Mouse (Mus musculus) G1E (cell line): Measurements from ENCODE around the gene Efcab7. TPM values are rescaled to one million over a fixed set of nuclear protein-coding genes. Genes with fewer than 3 reads are reported as not detected.

Experiments
- ATAC-seq: 2 replicates; pipeline ENCODE4 v1.8.0; 2016; ENCODE audit warnings: mild to moderate bottlenecking; ENCODE audit not compliant: insufficient number of reproducible peaks, poor library complexity, low FRiP score, severe bottlenecking; ENCODE audit errors: extremely low read depth
- DNase-seq: peaks from one replicate; pipeline ENCODE4 v3.0.0; 2012; ENCODE audit warnings: low spot score
- H3K27me3 ChIP-seq: 2 replicates; pipeline ENCODE4 v1.6.1; 2012; ENCODE audit warnings: mild to moderate bottlenecking, low read length, inconsistent platforms; ENCODE audit not compliant: insufficient read depth
- H3K36me3 ChIP-seq: replicated peaks from 2 replicates; pipeline ENCODE3; 2012; ENCODE audit warnings: mild to moderate bottlenecking, inconsistent platforms
- H3K4me1 ChIP-seq: 2 replicates; pipeline ENCODE4 v1.6.1; 2012; ENCODE audit warnings: low read depth, low read length, inconsistent platforms, mixed read lengths; ENCODE audit not compliant: insufficient read depth
- H3K4me3 ChIP-seq: 2 replicates; pipeline ENCODE4 v1.5.1; 2012; ENCODE audit warnings: low read depth, mild to moderate bottlenecking, inconsistent platforms, low read length, moderate library complexity, mixed read lengths
- H3K9me3 ChIP-seq: replicated peaks from 2 replicates; pipeline ENCODE4 v1.6.1; 2012; ENCODE audit warnings: inconsistent platforms
- CTCF ChIP-seq: IDR thresholded peaks from 2 replicates; pipeline ENCODE4 v1.5.1; 2012; ENCODE audit warnings: low read depth, low read length, inconsistent platforms, mixed read lengths
- GATA1 ChIP-seq: IDR thresholded peaks from 2 replicates; pipeline ENCODE4 v1.6.1; 2012; ENCODE audit warnings: borderline replicate concordance, low read length, inconsistent platforms, mixed read lengths
- GATA2 ChIP-seq: IDR thresholded peaks from 2 replicates; pipeline ENCODE4 v1.6.1; 2012; ENCODE audit warnings: low read depth, low read length, inconsistent platforms, borderline replicate concordance
- POLR2AphosphoS5 ChIP-seq: IDR thresholded peaks from 2 replicates; pipeline ENCODE4 v1.6.1; 2012; ENCODE audit warnings: low read depth, low read length, inconsistent platforms; ENCODE audit not compliant: insufficient replicate concordance
- TAL1 ChIP-seq: conservative IDR thresholded peaks from 2 replicates; pipeline ENCODE4 v1.6.1; 2012; ENCODE audit warnings: low read depth, low read length, inconsistent platforms, mixed read lengths
- polyA plus RNA-seq: library from polyadenylated mRNA; stranded (reverse); fragments of >175 nt; gene quantifications from 2 replicates; pipeline ENCODE4 v1.2.3, GENCODE M21; 2012
- total RNA-seq, 2 experiments: library from RNA; stranded (forward) in 1 of 2; stranded (reverse) in 1 of 2; fragments of 200-1000 nt in 1 of 2; fragments of >200 nt in 1 of 2; fragmentation: Nextera tagmentation in 1 of 2; gene quantifications; 2 replicates each; pipeline ENCODE4 v1.2.3; 2014 to 2017

Efcab7 gene
- total and polyA plus RNA-seq, 3 experiments, result 1.5 to 21.1 (median 21.0) TPM

DNA sequence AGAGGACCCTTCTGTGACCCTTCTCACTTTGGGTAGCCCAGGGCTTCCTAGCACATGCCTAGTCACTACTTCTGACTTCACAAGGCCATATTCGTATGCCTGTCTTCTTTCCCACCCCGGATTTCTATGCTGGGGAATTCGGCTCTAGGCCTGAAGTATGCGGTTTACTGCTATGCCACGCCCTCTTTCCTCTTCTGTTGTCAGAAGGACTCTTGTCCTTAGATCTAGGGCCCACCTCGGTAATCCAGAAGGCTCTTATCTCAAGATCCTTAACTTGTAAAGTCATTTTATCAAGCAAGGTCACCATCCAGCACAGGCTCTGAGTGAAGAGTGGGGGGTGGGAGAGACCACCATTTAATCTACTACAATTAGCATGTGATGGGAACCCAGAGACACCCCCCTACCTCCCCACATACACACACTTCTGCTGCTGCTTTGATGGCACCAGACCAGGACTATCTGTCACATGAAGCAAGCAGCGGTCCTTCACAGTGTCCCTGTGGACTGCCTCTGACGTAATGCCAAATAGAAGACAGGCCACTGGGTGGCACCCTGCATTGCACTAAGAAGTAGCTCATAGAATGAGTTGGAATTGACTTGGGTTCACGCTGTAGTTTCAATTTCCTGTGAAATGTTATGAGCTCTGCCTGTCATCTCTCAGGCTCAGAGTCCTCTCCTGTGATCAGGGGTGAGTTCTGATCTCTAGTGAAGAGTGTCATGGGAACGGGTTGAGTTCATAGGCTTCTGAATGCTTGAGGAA lies 112.8 kb downstream of the Efcab7 start:
- peaks cover 97% of the 10 kb centered on the region for H3K36me3 ChIP-seq
- TF ChIP-seq GATA2, result no peak
- no peak for TF ChIP-seq GATA1
- no peak for TF ChIP-seq TAL1
- no peak for TF ChIP-seq CTCF
- no peak for TF ChIP-seq POLR2AphosphoS5
- H3K4me1 ChIP-seq, result peaks cover 67% of the 10 kb centered on the region
- ATAC-seq (peak; percentile 69), DNase-seq (peak; percentile 16)
- no peaks in the 10 kb centered on the region for H3K9me3 ChIP-seq
- H3K27me3 ChIP-seq, result no peaks in the 10 kb centered on the region
- no peak overlapping the region for H3K4me3 ChIP-seq

DNA sequence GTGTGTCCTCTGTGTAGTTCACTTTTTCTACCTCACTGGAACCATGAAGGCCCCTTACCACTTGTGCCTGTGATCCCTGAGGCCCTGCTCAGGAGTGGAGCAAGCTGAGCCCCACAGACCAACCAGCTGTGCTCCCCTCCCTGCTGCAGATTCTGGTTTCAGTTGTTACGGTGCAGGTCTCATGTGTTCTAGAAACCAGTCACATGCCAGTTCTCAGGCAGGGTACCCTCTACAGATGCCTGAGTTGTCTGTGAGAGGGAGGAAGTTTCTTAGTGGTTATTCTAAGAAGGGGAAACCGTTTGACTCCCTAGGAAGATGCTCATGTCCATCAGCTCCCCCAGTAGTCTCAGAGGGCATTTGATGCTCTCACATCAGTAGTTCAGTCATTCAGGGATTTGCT lies 115.6 kb downstream of the Efcab7 start:
- TF ChIP-seq CTCF, result no peak
- TF ChIP-seq TAL1, result no peak
- TF ChIP-seq POLR2AphosphoS5, result no peak
- no peak for TF ChIP-seq GATA2
- TF ChIP-seq GATA1, result no peak
- Histone ChIP-seq H3K4me1 (peaks cover 66% of the 10 kb centered on the region), H3K9me3 (no peaks in the 10 kb centered on the region), H3K27me3 (no peaks in the 10 kb centered on the region), H3K4me3 (no peak overlapping the region), H3K36me3 (peaks cover 83% of the 10 kb centered on the region)
- ATAC-seq, result no peak
- no peak for DNase-seq

DNA sequence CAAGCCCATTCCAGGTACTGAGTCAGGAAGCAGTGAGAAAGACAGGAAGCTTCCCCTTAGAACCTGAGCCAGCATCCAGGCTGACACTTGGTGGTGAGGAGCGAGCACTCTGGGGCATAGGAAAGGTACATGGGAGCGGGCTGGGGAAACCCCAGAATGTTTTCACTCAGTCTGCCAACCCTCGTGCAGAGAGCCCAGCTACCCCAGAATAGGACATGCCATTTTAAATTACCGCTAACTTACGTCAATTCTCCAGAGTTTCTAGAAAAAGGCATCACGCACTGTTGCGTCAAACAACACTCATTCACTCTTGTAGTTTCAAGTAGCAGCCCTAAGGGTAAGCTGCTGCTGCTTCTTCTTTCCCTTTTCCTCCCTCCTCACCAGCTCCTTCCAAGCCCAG lies 116.0 kb downstream of the Efcab7 start:
- no peak for TF ChIP-seq POLR2AphosphoS5
- no peak for TF ChIP-seq GATA1
- no peak for TF ChIP-seq CTCF
- TF ChIP-seq GATA2, result no peak
- no peak for TF ChIP-seq TAL1
- Histone ChIP-seq H3K9me3 (no peaks in the 10 kb centered on the region), H3K36me3 (peaks cover 79% of the 10 kb centered on the region), H3K27me3 (no peaks in the 10 kb centered on the region), H3K4me1 (peaks cover 64% of the 10 kb centered on the region), H3K4me3 (no peak overlapping the region)
- ATAC-seq (no peak), DNase-seq (no peak)

DNA sequence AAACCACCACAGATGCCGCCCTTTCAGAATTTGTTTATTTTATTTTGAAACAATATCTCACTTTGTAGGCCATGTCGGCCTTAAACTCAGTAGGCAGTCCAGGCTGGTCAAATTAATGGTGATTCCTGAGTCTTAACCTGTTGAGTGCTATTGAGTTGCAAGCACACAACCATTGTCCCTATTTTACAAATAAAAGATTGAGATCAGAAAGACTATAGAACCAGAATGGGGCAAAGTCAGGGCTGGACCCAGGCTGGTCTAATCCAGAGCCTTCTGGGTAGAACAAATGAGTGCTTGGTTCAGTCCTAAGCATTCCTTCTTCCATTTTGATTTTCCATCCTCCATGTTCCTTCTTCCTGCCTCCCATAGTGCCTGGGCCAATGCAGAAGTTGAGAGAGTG lies 117.5 kb downstream of the Efcab7 start:
- Histone ChIP-seq H3K4me3 (no peak overlapping the region), H3K9me3 (no peaks in the 10 kb centered on the region), H3K4me1 (peaks cover 49% of the 10 kb centered on the region), H3K27me3 (no peaks in the 10 kb centered on the region), H3K36me3 (peaks cover 79% of the 10 kb centered on the region)
- TF ChIP-seq POLR2AphosphoS5 (no peak), GATA2 (no peak), TAL1 (no peak), CTCF (no peak), GATA1 (no peak)
- DNase-seq (no peak), ATAC-seq (no peak)

DNA sequence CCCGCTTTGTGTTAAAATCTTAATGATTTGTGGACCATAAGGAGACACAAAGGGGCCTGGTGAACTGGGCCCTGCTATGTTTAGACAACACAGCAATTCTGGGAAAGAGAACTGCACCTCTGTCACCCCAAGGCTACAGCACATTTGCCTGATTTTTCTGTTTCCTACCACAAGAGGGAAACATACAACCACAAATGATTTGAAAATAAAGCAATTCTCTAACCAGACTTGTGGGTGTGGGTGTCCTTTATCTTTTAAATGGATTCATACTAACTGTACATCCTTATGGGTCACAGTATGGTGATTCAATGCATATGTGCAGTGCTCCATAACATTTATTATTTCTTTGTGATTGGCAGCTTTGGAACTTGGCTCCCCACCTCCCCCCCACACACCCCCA lies 118.2 kb downstream of the Efcab7 start:
- no peaks in the 10 kb centered on the region for H3K9me3 ChIP-seq
- peaks cover 78% of the 10 kb centered on the region for H3K36me3 ChIP-seq
- H3K27me3 ChIP-seq, result no peaks in the 10 kb centered on the region
- DNase-seq, result peak; percentile 9
- TF ChIP-seq GATA2, result no peak
- no peak for TF ChIP-seq CTCF
- TF ChIP-seq TAL1, result no peak
- no peak for TF ChIP-seq POLR2AphosphoS5
- no peak for TF ChIP-seq GATA1
- H3K4me3 ChIP-seq, result no peak overlapping the region
- H3K4me1 ChIP-seq, result peaks cover 42% of the 10 kb centered on the region
- peak; percentile 25; the same call in 1 of the 2 replicates for ATAC-seq

DNA sequence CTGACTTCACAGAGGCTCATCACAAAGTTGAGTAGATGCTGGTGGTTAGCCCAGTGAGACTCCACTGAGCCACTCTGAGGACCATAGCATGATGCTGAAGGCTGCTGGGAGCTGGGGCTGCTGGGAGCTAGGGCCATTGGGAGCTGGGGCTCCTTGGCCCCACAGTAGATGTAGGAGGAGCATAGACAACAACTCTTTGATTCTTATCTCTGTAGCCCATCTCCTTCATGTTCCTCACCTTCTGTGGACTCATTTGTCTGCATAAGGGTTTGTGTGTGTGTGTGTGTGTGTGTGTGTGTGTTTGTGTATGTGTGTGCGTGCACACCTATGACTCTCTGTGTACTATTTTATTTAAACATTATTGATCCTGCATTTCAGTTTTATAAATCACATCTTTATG lies 118.9 kb downstream of the Efcab7 start:
- H3K27me3 ChIP-seq, result no peaks in the 10 kb centered on the region
- no peak for ATAC-seq
- no peak overlapping the region for H3K4me3 ChIP-seq
- no peaks in the 10 kb centered on the region for H3K9me3 ChIP-seq
- DNase-seq, result no peak
- TF ChIP-seq CTCF, result no peak
- peak; percentile 76; the same call in 1 of the 2 replicates for TF ChIP-seq GATA2
- H3K36me3 ChIP-seq, result peaks cover 77% of the 10 kb centered on the region
- peaks cover 40% of the 10 kb centered on the region for H3K4me1 ChIP-seq
